Mouse (Mus musculus) myocyte (in vitro differentiated cells): Measurements from ENCODE around the gene Lpar5. TPM values are rescaled to one million over a fixed set of nuclear protein-coding genes. Genes with fewer than 3 reads are reported as not detected.
A peak's percentile ranks its signal among the peaks of the same experiment; 100 is the strongest.

ENCODE experiments used
- H3K27me3 ChIP-seq: one replicate; pipeline ENCODE4 v1.6.1; 2011; ENCODE audit not compliant: control insufficient read depth, insufficient read depth, insufficient read length
- H3K36me3 ChIP-seq: one replicate; pipeline ENCODE4 v1.6.1; 2011; ENCODE audit not compliant: control insufficient read depth, insufficient read depth
- H3K4me2 ChIP-seq: one replicate; pipeline ENCODE4 v1.6.1; 2011; ENCODE audit warnings: low read depth, control low read depth
- H3K4me3 ChIP-seq: one replicate; pipeline ENCODE4 v1.5.1; 2011; ENCODE audit warnings: mild to moderate bottlenecking, control low read depth, moderate library complexity
- H3K79me2 ChIP-seq: one replicate; pipeline ENCODE4 v1.6.1; 2011; ENCODE audit not compliant: control insufficient read depth, insufficient read depth
- H3ac ChIP-seq: one replicate; pipeline ENCODE4 v1.6.1; 2011; ENCODE audit not compliant: control insufficient read depth, insufficient read length
- E2F4 ChIP-seq: IDR thresholded peaks from one replicate; pipeline ENCODE4 v1.6.1; 2011; ENCODE audit warnings: mild to moderate bottlenecking, control low read depth, moderate library complexity; ENCODE audit not compliant: insufficient read depth
- MAX ChIP-seq: IDR thresholded peaks from one replicate; pipeline ENCODE4 v1.6.1; 2011; ENCODE audit warnings: low read depth, mild to moderate bottlenecking, control low read depth
- MYOD1 ChIP-seq, 3 experiments: IDR thresholded peaks; one replicate each; pipeline ENCODE4 v1.6.1; 2011; ENCODE audit warnings: control low read depth in 2 of 3, low read depth in 2 of 3, mild to moderate bottlenecking in 2 of 3, moderate library complexity in 1 of 3; ENCODE audit not compliant: insufficient read length in 2 of 3, control insufficient read depth in 1 of 3
- POLR2A ChIP-seq: IDR thresholded peaks from one replicate; pipeline ENCODE4 v1.6.1; 2011; ENCODE audit warnings: low read depth, mild to moderate bottlenecking, control low read depth, moderate library complexity; ENCODE audit not compliant: insufficient read length
- POLR2AphosphoS2 ChIP-seq: IDR thresholded peaks from one replicate; pipeline ENCODE4 v1.6.1; 2011; ENCODE audit warnings: low read depth, control low read depth; ENCODE audit not compliant: insufficient read length
- SRF ChIP-seq: IDR thresholded peaks from one replicate; pipeline ENCODE4 v1.6.1; 2011; ENCODE audit warnings: low read depth; ENCODE audit not compliant: control insufficient read depth, insufficient read length
- TCF12 ChIP-seq: IDR thresholded peaks from one replicate; pipeline ENCODE4 v1.6.1; 2011; ENCODE audit warnings: mild to moderate bottlenecking, control low read depth; ENCODE audit not compliant: poor library complexity, insufficient read depth, severe bottlenecking
- TCF3 ChIP-seq: IDR thresholded peaks from one replicate; pipeline ENCODE4 v1.6.1; 2011; ENCODE audit warnings: low read depth, control low read depth; ENCODE audit not compliant: insufficient read length
- USF1 ChIP-seq: IDR thresholded peaks from one replicate; pipeline ENCODE4 v1.6.1; 2011; ENCODE audit warnings: low read depth, mild to moderate bottlenecking, control low read depth, moderate library complexity
- polyA plus RNA-seq: library from polyadenylated mRNA; unstranded; fragments of >200 nt; fragmentation: generic; extraction: Trizol; gene quantifications from one replicate; pipeline ENCODE4 v1.2.1, GENCODE M21; 2012; ENCODE audit warnings: missing spikeins

The Lpar5 gene
- polyA plus RNA-seq, 1 experiment, result not detected

GRCm38 (mm10) chr6:125128724-125129123, 61.0 kb downstream of the Lpar5 start:
- Histone ChIP-seq H3K27me3 (no peaks in the 10 kb centered on the region), H3ac (no peak overlapping the region), H3K79me2 (peaks cover 20% of the 10 kb centered on the region), H3K4me3 (no peak overlapping the region), H3K4me2 (no peak overlapping the region), H3K36me3 (peaks cover 41% of the 10 kb centered on the region)
- TF ChIP-seq USF1, result no peak
- no peak for TF ChIP-seq SRF
- no peak for TF ChIP-seq TCF3
- no peak for TF ChIP-seq POLR2AphosphoS2
- TF ChIP-seq E2F4, result no peak
- no peak for TF ChIP-seq TCF12
- no peak for TF ChIP-seq MAX
- no peak for TF ChIP-seq MYOD1 (IDR thresholded peaks at IDR 0.05; ENCODE audit: control insufficient read depth in 1 of 3, insufficient read length in 2 of 3, low read depth in 2 of 3)

GRCm38 (mm10) chr6:125129710-125130402, 62.1 kb downstream of the Lpar5 start:
- peaks cover 41% of the 10 kb centered on the region for H3K36me3 ChIP-seq
- peaks cover 30% of the 10 kb centered on the region for H3K79me2 ChIP-seq
- no peaks in the 10 kb centered on the region for H3K27me3 ChIP-seq
- H3ac ChIP-seq, result no peak overlapping the region
- H3K4me2 ChIP-seq, result no peak overlapping the region
- TF ChIP-seq SRF (no peak), POLR2AphosphoS2 (peak; percentile 81)
- no peak overlapping the region for H3K4me3 ChIP-seq

- peak within 1 kb of the TSS; percentile 99 for H3K4me3 ChIP-seq
- peaks cover 35% of the 10 kb centered on the region for H3K79me2 ChIP-seq
- TF ChIP-seq SRF (peak; percentile 45), E2F4 (no peak), USF1 (peak; percentile 89), POLR2AphosphoS2 (peak; percentile 99), POLR2A (peak; percentile 95), MAX (peak; percentile 75), TCF3 (no peak)
- no peaks in the 10 kb centered on the region for H3K27me3 ChIP-seq
- H3ac ChIP-seq, result peak within 1 kb of the TSS; percentile 67
- peaks cover 39% of the 10 kb centered on the region for H3K36me3 ChIP-seq
- H3K4me2 ChIP-seq, result peak within 1 kb of the TSS; percentile 95
Observed at GRCm38 (mm10) chr6:125131302-125132156, 63.8 kb downstream of the Lpar5 start, which contains the start of gene Nop2. Gene Nop2 (plus strand): TSS chr6:125131909.

Other genes starting within 250 kb of the Lpar5 start
- 123 TPM for gene Usp5, start 238.4 kb upstream of the Lpar5 start, polyA plus RNA-seq
- gene Cdca3, start 238.4 kb upstream of the Lpar5 start, polyA plus RNA-seq, result 28.8 TPM
- 0.11 TPM for gene Gnb3, start 227.6 kb upstream of the Lpar5 start, polyA plus RNA-seq
- 1.1 TPM for gene P3h3, start 210.2 kb upstream of the Lpar5 start, polyA plus RNA-seq
- gene Gpr162, start 203.9 kb upstream of the Lpar5 start, polyA plus RNA-seq, result 0.02 TPM
- not detected for gene Cd4, start 179.7 kb upstream of the Lpar5 start, polyA plus RNA-seq
- 0.41 TPM for gene Lag3, start 156.2 kb upstream of the Lpar5 start, polyA plus RNA-seq
- 1,462 TPM for gene Ptms, start 147.8 kb upstream of the Lpar5 start, polyA plus RNA-seq
- gene Mlf2, start 136.5 kb upstream of the Lpar5 start, polyA plus RNA-seq, result 384 TPM
- gene Cops7a, start 102.4 kb upstream of the Lpar5 start, polyA plus RNA-seq, result 142 TPM
- 1.1 TPM for gene Pianp, start 71.2 kb upstream of the Lpar5 start, polyA plus RNA-seq
- 20.8 TPM for gene Zfp384, start 58.8 kb upstream of the Lpar5 start, polyA plus RNA-seq
- gene Ing4, start 28.2 kb upstream of the Lpar5 start, polyA plus RNA-seq, result 31.2 TPM
- 1.4 TPM for gene Acrbp, start 18.2 kb upstream of the Lpar5 start, polyA plus RNA-seq
- gene Chd4, start 28.1 kb downstream of the Lpar5 start, polyA plus RNA-seq, result 133 TPM
- 55.4 TPM for gene Nop2, start 64.0 kb downstream of the Lpar5 start, polyA plus RNA-seq
- 244 TPM for gene Iffo1, start 77.3 kb downstream of the Lpar5 start, polyA plus RNA-seq
- gene Gapdh, start 98.5 kb downstream of the Lpar5 start, polyA plus RNA-seq, result 9,871 TPM
- 34.7 TPM for gene Ncapd2, start 123.8 kb downstream of the Lpar5 start, polyA plus RNA-seq
- 132 TPM for gene Mrpl51, start 123.9 kb downstream of the Lpar5 start, polyA plus RNA-seq
- 6.5 TPM for gene Vamp1, start 147.6 kb downstream of the Lpar5 start, polyA plus RNA-seq
- 6.5 TPM for gene Tapbpl, start 163.9 kb downstream of the Lpar5 start, polyA plus RNA-seq
- gene Cd27, start 169.1 kb downstream of the Lpar5 start, polyA plus RNA-seq, result 1.5 TPM
- gene Tuba3a, start 218.1 kb downstream of the Lpar5 start, polyA plus RNA-seq, result not detected
- 79.0 TPM for gene Ltbr, start 246.0 kb downstream of the Lpar5 start, polyA plus RNA-seq